13 mouse cellular contexts compared by ENCODE assay signal in genomic region chr2:118029470-118030108, GRCm38 (mm10).
"Had no signal": no experiment of that assay in that cellular context is flagged by ENCODE, and none has a peak within 500 bp of the region (broad histone marks: within the 10 kb centered on the region; RNA-seq: fewer than 3 reads in every experiment).

No protein-coding gene starts in this region.

- H3K9me3 ChIP-seq: limb, embryonic 12.5 days; liver, embryonic 13.5 days; megakaryocyte, embryonic 14.5 days; midbrain, embryonic 12.5 days had no signal

- H3K9ac ChIP-seq: limb, embryonic 12.5 days; liver, embryonic 13.5 days; liver, postnatal 0 days; midbrain, embryonic 12.5 days had no signal

- DNase-seq: kidney, adult 11 months; kidney, adult 9 months; liver; liver, embryonic 13.5 days; liver, postnatal 0 days; right cerebral cortex, postnatal 14 days; thymus, adult 2 months; thymus, postnatal 25 days had no signal

- ATAC-seq: liver, postnatal 0 days had no signal

- H3K27ac ChIP-seq: kidney, postnatal 0 days; limb, embryonic 12.5 days; liver, embryonic 13.5 days; macrophage; midbrain, embryonic 12.5 days had no signal

- H3K4me1 ChIP-seq: limb, embryonic 12.5 days; midbrain, embryonic 12.5 days had no signal

- H3K4me2 ChIP-seq: limb, embryonic 12.5 days; liver, embryonic 13.5 days; midbrain, embryonic 12.5 days had no signal

- H3K27me3 ChIP-seq: limb, embryonic 12.5 days; liver, embryonic 13.5 days; megakaryocyte, embryonic 14.5 days; midbrain, embryonic 12.5 days had no signal

- H3K36me3 ChIP-seq: limb, embryonic 12.5 days; liver, embryonic 13.5 days; midbrain, embryonic 12.5 days had no signal

- H3K4me3 ChIP-seq: limb, embryonic 12.5 days; liver, embryonic 13.5 days; megakaryocyte, embryonic 14.5 days; midbrain, embryonic 12.5 days had no signal
